Mouse (Mus musculus) lung, embryonic 16.5 days (tissue): ENCODE measurements around the gene Lrmda. TPM values are rescaled to one million over a fixed set of nuclear protein-coding genes. Genes with fewer than 3 reads are reported as not detected.

ENCODE experiments used
- ATAC-seq: fragments of 200-750 bp; cut with Nextera tagmentation; 2 replicates; pipeline ENCODE4 v1.8.0; 2017; ENCODE audit warnings: low read depth, mild to moderate bottlenecking, moderate library complexity
- H3K27ac ChIP-seq: fragments of 300-500 bp; sonication (generic); 2 replicates; pipeline ENCODE4 v1.5.1; 2014; ENCODE audit warnings: mild to moderate bottlenecking, control low read depth, low read length
- H3K27me3 ChIP-seq: fragments of 300-500 bp; sonication (generic); 2 replicates; pipeline ENCODE4 v1.6.1; 2014; ENCODE audit warnings: low read depth, low read length, mixed read lengths; ENCODE audit not compliant: control insufficient read depth, insufficient read depth
- H3K36me3 ChIP-seq: fragments of 300-500 bp; sonication (generic); 2 replicates; pipeline ENCODE4 v1.6.1; 2014; ENCODE audit warnings: low read length; ENCODE audit not compliant: control insufficient read depth, insufficient read depth
- H3K4me1 ChIP-seq: fragments of 300-500 bp; sonication (generic); replicated peaks from 2 replicates; pipeline ENCODE4 v1.6.1; 2014; ENCODE audit warnings: low read length, mixed read lengths; ENCODE audit not compliant: control insufficient read depth, insufficient read depth
- H3K4me2 ChIP-seq: fragments of 300-500 bp; sonication (generic); 2 replicates; pipeline ENCODE4 v1.6.1; 2014; ENCODE audit warnings: low read depth, low read length, control low read depth
- H3K4me3 ChIP-seq: fragments of 300-500 bp; sonication (generic); 2 replicates; pipeline ENCODE4 v1.5.1; 2014; ENCODE audit warnings: mild to moderate bottlenecking, low read length, control low read depth
- H3K9ac ChIP-seq: fragments of 300-500 bp; sonication (generic); 2 replicates; pipeline ENCODE4 v1.6.1; 2014; ENCODE audit warnings: low read length, control low read depth
- H3K9me3 ChIP-seq: fragments of 300-500 bp; sonication (generic); 2 replicates; pipeline ENCODE4 v1.6.1; 2016; ENCODE audit warnings: low read length; ENCODE audit not compliant: control insufficient read depth
- WGBS: fragments of 180-500 bp; shearing (Covaris S2); extraction: QIAGEN DNeasy Blood & Tissue Kit; methylation state at CpG from one replicate; pipeline ENCODE4 v1.1.7; 2014; 5-methylcytosine and 5-hydroxymethylcytosine counted together
- polyA plus RNA-seq: library from polyadenylated mRNA; unstranded; fragments of >200 nt; fragmentation: Nextera tagmentation; extraction: Ambion mirVana; gene quantifications from 2 replicates; pipeline ENCODE4 v1.2.1, GENCODE M21; 2015

Lrmda gene
- polyA plus RNA-seq, 1 experiment from 2014 or later, result 1.2 TPM

DNA sequence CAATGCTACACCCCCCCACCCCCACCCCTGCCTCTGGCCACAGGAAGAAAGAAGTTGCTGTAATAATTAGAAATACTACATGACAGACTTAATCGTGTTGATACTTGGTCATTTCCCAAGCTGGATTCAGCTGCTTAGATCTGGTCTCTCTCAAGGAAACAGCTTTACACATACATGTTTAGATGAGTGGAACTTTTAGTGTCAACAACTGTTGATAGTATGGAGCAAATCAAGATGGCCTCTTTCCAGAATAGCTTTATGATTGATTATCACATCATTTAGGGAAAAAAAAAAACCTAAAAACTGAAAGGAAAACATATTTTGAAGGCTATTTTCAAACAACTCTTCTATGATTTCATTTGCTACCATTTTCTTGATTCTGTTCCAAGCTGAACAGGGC lies 791.0 kb downstream of the Lrmda start:
- Histone ChIP-seq H3K4me3 (no peak overlapping the region), H3K27me3 (no peaks in the 10 kb centered on the region), H3K9ac (no peak overlapping the region; the same call in 1 of the 2 replicates), H3K27ac (peak overlapping the region; percentile 84), H3K4me1 (peaks cover 54% of the 10 kb centered on the region), H3K9me3 (no peaks in the 10 kb centered on the region), H3K4me2 (no peak overlapping the region), H3K36me3 (no peaks in the 10 kb centered on the region)
- 0 out of 2 replicates have a peak, but pooled peaks have one; percentile 21 for ATAC-seq
- WGBS, result 50% methylated on average over 1 of the region's 1 CpGs

DNA sequence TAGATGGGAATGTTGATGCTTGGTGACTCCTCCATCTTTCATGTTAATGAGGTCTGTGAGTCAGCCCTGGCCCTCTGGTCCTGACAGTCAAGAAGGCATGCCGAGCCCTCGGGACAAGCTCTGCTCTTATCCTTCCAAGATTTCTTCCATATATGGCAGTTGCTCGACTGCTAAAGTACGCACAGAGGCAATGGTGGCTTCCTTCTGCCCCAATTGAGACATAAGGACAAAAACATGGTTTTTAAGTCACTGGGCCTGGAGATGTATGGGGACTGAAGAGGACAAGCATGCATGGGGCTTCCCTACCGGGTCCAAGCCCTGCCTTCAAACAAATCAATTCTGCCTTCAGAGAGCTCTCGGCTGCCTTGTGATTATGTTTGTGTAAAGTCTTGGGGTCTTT lies 793.3 kb downstream of the Lrmda start:
- H3K4me2 ChIP-seq, result no peak overlapping the region
- H3K4me3 ChIP-seq, result no peak overlapping the region
- no peaks in the 10 kb centered on the region for H3K36me3 ChIP-seq
- no peak overlapping the region for H3K9ac ChIP-seq
- H3K9me3 ChIP-seq, result no peaks in the 10 kb centered on the region
- peaks cover 36% of the 10 kb centered on the region for H3K4me1 ChIP-seq
- 39% methylated on average over 6 of the region's 6 CpGs for WGBS
- no peak for ATAC-seq
- no peak overlapping the region for H3K27ac ChIP-seq
- no peaks in the 10 kb centered on the region for H3K27me3 ChIP-seq

DNA sequence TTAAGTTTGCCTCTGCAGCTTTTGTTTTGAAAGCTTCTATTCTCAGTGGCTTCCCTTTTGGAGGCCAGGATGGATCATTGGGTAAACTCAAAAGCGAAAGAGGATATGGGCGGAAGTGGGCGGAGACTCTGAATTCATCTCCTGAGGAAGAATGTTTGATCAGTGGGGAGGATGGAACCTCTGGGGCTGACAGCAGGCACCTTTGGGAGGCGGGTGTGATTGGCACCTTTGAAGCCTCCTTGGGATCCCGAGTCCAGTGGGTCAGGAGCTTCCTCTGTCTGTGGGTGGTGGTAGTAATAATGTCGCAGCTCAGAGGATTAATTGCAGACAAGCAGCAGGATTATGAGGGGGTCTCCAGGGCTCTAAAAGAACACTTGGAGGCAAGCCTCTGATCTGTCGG lies 793.9 kb downstream of the Lrmda start:
- 35% methylated on average over 7 of the region's 7 CpGs for WGBS
- H3K9ac ChIP-seq, result no peak overlapping the region
- H3K4me3 ChIP-seq, result no peak overlapping the region
- peaks cover 32% of the 10 kb centered on the region for H3K4me1 ChIP-seq
- no peak overlapping the region for H3K27ac ChIP-seq
- no peaks in the 10 kb centered on the region for H3K27me3 ChIP-seq
- no peak for ATAC-seq
- H3K36me3 ChIP-seq, result no peaks in the 10 kb centered on the region
- no peak overlapping the region for H3K4me2 ChIP-seq
- no peaks in the 10 kb centered on the region for H3K9me3 ChIP-seq

DNA sequence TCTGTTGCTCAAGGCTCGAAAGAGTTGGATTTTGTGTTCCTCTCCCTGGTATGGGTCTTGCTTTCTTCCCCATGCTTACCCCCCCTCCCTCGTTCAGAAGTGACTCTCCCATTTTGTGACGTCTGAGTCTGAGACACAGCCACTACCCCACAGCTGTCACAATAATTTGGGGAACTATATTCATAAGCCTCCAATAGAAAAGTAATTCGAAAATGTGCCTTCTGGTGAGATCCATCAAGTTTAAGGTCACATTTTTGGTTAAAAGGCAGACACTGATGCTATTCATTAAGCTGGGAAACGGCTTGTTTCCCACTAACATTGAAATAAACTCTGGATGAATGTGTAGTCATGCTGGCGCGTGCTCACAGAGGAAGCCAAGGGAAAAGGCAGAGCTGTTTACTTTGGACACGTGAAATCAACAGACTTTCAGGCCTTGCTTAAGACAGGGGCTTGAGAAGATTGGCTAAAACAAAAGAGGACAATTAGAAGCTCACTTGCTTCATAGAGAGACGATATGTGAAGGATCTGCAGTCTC lies 795.4 kb downstream of the Lrmda start:
- Histone ChIP-seq H3K4me1 (peaks cover 17% of the 10 kb centered on the region), H3K4me3 (no peak overlapping the region), H3K9ac (no peak overlapping the region), H3K27me3 (no peaks in the 10 kb centered on the region), H3K36me3 (no peaks in the 10 kb centered on the region), H3K9me3 (no peaks in the 10 kb centered on the region), H3K4me2 (no peak overlapping the region), H3K27ac (no peak overlapping the region)
- ATAC-seq, result no peak
- 46% methylated on average over 9 of the region's 9 CpGs for WGBS

DNA sequence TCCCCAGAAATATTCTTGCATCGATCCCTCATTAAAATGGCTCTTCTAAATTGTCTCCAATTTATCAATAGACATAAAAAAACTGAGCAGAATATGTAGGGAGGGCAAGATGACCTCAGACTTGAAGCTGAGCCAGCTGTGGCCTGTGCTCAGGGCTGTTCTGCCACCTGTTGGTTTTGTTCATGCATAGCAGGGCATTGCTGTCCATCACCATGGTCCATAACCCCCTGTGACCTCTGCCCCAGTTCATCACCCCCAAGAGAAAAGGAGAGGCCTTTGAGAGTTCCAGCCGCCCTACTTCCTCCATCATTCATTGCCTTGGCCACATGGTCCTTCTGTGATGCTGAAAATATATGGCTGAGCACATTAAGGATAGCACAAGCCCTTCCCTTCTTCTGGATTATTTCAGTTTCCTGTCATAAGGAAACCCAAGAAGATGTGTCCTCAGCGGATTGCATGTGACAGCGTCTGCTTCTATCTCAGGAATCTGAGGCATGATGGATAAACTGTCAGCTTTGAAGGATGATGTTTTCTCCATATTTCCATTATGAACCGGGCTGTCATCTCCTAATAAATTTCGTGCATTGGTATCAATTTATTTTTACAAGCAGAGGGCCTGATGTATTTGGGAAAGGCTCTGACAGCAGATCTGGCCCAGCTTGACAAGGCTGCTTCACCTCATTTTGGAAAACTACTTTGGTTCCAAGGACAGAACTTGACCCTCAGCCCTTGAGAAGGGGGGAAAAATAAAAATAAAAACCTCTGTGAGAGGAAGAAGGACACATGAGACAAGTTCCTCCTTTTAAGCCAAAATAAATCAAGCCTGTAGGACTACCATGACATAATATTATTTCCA lies 798.1 kb downstream of the Lrmda start:
- H3K36me3 ChIP-seq, result no peaks in the 10 kb centered on the region
- H3K9me3 ChIP-seq, result no peaks in the 10 kb centered on the region
- H3K4me3 ChIP-seq, result no peak overlapping the region
- H3K4me1 ChIP-seq, result peaks cover 9% of the 10 kb centered on the region
- 52% methylated on average over 6 of the region's 6 CpGs for WGBS
- peak; percentile 43; the same call in 1 of the 2 replicates for ATAC-seq
- H3K27ac ChIP-seq, result no peak overlapping the region
- H3K9ac ChIP-seq, result no peak overlapping the region
- H3K4me2 ChIP-seq, result no peak overlapping the region
- H3K27me3 ChIP-seq, result no peaks in the 10 kb centered on the region

DNA sequence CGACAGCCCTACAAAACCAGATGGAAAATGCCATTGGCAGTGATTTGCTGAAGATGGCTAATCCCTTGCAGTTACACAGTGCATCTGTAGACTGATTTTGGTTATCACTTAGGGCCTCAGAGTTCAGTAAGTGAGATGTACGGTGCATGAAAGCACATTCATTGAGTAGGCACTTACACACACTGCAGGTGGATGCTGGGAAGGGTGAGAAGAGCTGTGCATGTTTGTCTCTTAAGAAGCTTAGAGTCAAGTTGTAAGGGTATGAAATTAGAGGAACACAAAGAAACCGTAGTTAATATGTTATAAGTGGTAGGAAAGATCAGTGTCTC lies 798.7 kb downstream of the Lrmda start:
- no peaks in the 10 kb centered on the region for H3K36me3 ChIP-seq
- H3K4me1 ChIP-seq, result peaks cover 9% of the 10 kb centered on the region
- no peak overlapping the region for H3K4me3 ChIP-seq
- no peaks in the 10 kb centered on the region for H3K9me3 ChIP-seq
- no peak overlapping the region for H3K9ac ChIP-seq
- WGBS, result 45% methylated on average over 3 of the region's 3 CpGs
- ATAC-seq, result no peak
- no peak overlapping the region for H3K27ac ChIP-seq
- H3K4me2 ChIP-seq, result no peak overlapping the region
- no peaks in the 10 kb centered on the region for H3K27me3 ChIP-seq

DNA sequence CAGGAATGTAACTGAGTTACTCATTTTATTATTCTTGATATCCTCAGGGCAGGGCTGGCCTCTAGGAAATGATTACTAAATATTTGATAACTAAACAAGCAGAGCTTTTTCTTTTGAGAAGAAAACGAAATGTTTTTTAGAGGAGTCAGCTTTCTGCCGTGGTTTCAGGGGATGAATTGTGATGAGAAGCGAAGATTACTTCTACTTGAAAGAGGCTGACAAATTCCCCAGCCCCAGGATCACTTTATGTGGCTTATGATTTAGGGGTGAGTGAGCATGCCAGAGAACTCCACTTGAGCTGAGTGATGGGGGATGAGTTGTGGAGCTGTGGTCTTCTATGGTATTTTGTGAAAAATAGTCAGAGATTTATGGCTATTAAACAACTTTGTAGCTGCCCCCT lies 803.4 kb downstream of the Lrmda start:
- Histone ChIP-seq H3K4me3 (no peak overlapping the region), H3K36me3 (no peaks in the 10 kb centered on the region), H3K27ac (no peak overlapping the region), H3K9ac (no peak overlapping the region), H3K4me2 (no peak overlapping the region), H3K4me1 (no peaks in the 10 kb centered on the region; the same call in 1 of the 2 replicates), H3K9me3 (no peaks in the 10 kb centered on the region), H3K27me3 (no peaks in the 10 kb centered on the region)
- 55% methylated on average over 3 of the region's 3 CpGs for WGBS
- no peak for ATAC-seq

DNA sequence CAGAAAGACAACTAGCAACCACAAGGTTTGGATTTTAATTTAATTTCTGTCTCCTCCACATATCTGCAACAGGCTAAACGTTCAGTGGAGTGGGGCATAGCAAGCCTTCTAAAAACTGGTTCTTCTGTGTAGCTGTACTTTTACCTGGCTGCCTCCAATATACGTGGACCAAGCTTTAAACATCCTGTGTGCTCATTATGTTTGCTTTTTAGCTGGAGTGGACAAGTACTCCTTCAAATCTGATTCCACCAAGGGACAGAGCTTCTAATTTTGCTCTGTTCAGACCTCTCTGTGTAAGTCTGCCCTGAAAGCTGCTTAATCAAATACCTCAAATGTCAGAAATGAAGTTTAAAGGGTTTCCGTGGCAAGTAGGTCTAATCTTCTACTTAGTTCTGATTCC lies 807.3 kb downstream of the Lrmda start:
- H3K27me3 ChIP-seq, result no peaks in the 10 kb centered on the region
- no peaks in the 10 kb centered on the region; the same call in 1 of the 2 replicates for H3K4me1 ChIP-seq
- no peak overlapping the region for H3K4me3 ChIP-seq
- peak; percentile 51; the same call in 1 of the 2 replicates for ATAC-seq
- no peaks in the 10 kb centered on the region for H3K9me3 ChIP-seq
- no peaks in the 10 kb centered on the region for H3K36me3 ChIP-seq
- no peak overlapping the region for H3K4me2 ChIP-seq
- peak overlapping the region; percentile 49; the same call in 1 of the 2 replicates for H3K27ac ChIP-seq
- no peak overlapping the region for H3K9ac ChIP-seq
- 48% methylated on average over 3 of the region's 3 CpGs for WGBS

DNA sequence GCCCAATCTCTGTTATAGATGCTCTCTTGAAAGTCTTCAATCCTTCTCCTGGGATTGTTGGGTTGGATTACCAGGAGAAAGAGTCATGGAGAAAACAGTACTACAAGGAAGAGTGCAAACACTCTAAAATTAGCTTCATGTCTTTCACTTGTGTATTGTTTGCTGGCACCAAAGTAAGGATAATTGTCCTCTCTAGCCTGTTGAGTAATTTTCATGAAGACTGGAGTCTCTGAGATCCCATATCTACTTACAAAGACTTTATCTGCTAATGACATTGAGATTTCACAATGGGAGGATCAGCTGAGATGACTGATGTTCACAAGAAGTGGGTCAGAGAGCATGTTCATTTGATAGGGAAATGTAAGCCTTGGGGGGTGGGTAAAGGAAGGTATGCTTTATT lies 817.5 kb downstream of the Lrmda start:
- H3K9me3 ChIP-seq, result no peaks in the 10 kb centered on the region
- no peak overlapping the region for H3K27ac ChIP-seq
- no peak overlapping the region for H3K4me3 ChIP-seq
- H3K4me1 ChIP-seq, result no peaks in the 10 kb centered on the region
- H3K9ac ChIP-seq, result no peak overlapping the region
- no peak for ATAC-seq
- H3K36me3 ChIP-seq, result no peaks in the 10 kb centered on the region
- H3K4me2 ChIP-seq, result no peak overlapping the region
- no peaks in the 10 kb centered on the region for H3K27me3 ChIP-seq
